Mouse (Mus musculus): ENCODE measurements around the gene Anpep. TPM values are rescaled to one million over a fixed set of nuclear protein-coding genes. Genes with fewer than 3 reads are reported as not detected.
A peak's percentile ranks its signal among the peaks of the same experiment; 100 is the strongest.

Anpep gene
- polyA plus RNA-seq, 1 experiment from 2014 or later = 4.1 TPM

DNA sequence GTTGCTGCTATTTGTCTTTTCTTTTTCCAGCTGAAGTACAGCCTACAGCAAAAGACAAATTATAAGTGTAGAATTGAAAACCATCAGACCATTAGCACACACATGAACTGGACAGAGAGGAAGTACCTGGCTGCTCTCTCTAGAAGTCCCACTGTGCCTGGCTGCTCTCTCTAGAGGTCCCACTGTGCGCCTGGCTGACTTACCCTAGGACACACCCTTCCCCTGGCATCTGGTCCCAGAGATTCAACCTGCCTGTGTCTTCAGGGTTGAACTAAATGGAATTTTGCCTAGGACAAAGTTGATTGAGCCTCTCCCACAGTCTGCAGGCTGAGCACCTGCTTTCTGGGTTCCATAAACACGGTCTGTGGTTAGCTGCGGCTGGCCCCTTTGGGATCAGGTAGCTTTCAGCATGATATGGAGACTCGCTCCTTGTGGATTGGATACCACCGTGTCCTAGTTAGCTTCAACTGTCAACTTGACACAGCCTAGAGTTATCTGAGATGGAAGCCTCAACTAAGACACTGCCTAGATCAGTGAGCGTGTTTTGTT, 11.0 kb upstream of the Anpep start:
- no peaks in the 10 kb centered on the region for H3K9me3 ChIP-seq (ENCODE audit: control insufficient read depth, low read length)
- ATAC-seq (ENCODE audit: low FRiP score, low TSS enrichment) (no peak), DNase-seq (no peak)
- no peak overlapping the region for H3K27ac ChIP-seq (replicated peaks; ENCODE audit: low read depth, low read length)
- H3K4me2 ChIP-seq (ENCODE audit: low read length) = no peak overlapping the region
- H3K4me3 ChIP-seq (replicated peaks; ENCODE audit: low read depth, low read length) = no peak overlapping the region
- peaks cover 5% of the 10 kb centered on the region; the same call in 1 of the 2 replicates for H3K36me3 ChIP-seq (ENCODE audit: control insufficient read depth, insufficient read depth, low read length)
- no peaks in the 10 kb centered on the region for H3K27me3 ChIP-seq (ENCODE audit: control insufficient read depth, insufficient read depth, low read length)
- no peak overlapping the region for H3K9ac ChIP-seq (replicated peaks; ENCODE audit: low read length)
- no peaks in the 10 kb centered on the region for H3K4me1 ChIP-seq (ENCODE audit: control insufficient read depth, insufficient read depth, low read length)
- whole genome bisulfite sequencing = 89% methylated on average over 6 of the region's 6 CpGs

- Histone ChIP-seq H3K9ac (replicated peaks; ENCODE audit: low read length) (no peak overlapping the region), H3K4me1 (ENCODE audit: control insufficient read depth, insufficient read depth, low read length) (no peaks in the 10 kb centered on the region), H3K9me3 (ENCODE audit: control insufficient read depth, low read length) (no peaks in the 10 kb centered on the region), H3K27me3 (ENCODE audit: control insufficient read depth, insufficient read depth, low read length) (no peaks in the 10 kb centered on the region), H3K4me3 (replicated peaks; ENCODE audit: low read depth, low read length) (no peak overlapping the region), H3K4me2 (ENCODE audit: low read length) (no peak overlapping the region), H3K36me3 (ENCODE audit: control insufficient read depth, insufficient read depth, low read length) (no peaks in the 10 kb centered on the region), H3K27ac (replicated peaks; ENCODE audit: low read depth, low read length) (no peak overlapping the region)
- ATAC-seq (ENCODE audit: low FRiP score, low TSS enrichment) = no peak
- no peak for DNase-seq
- 55% methylated on average over 6 of the region's 6 CpGs for WGBS
Measured at GRCm38 (mm10) chr7:79869072-79869719, 8.3 kb upstream of the Anpep start.

- ATAC-seq (ENCODE audit: low FRiP score, low TSS enrichment) (no peak), DNase-seq (no peak)
- no peaks in the 10 kb centered on the region for H3K27me3 ChIP-seq (ENCODE audit: control insufficient read depth, insufficient read depth, low read length)
- no peak overlapping the region for H3K9ac ChIP-seq (replicated peaks; ENCODE audit: low read length)
- no peaks in the 10 kb centered on the region for H3K9me3 ChIP-seq (ENCODE audit: control insufficient read depth, low read length)
- H3K36me3 ChIP-seq (ENCODE audit: control insufficient read depth, insufficient read depth, low read length) = no peaks in the 10 kb centered on the region
- no peaks in the 10 kb centered on the region for H3K4me1 ChIP-seq (ENCODE audit: control insufficient read depth, insufficient read depth, low read length)
- H3K27ac ChIP-seq (replicated peaks; ENCODE audit: low read depth, low read length) = no peak overlapping the region
- 84% methylated on average over 7 of the region's 7 CpGs for WGBS
- no peak overlapping the region for H3K4me3 ChIP-seq (replicated peaks; ENCODE audit: low read depth, low read length)
- H3K4me2 ChIP-seq (ENCODE audit: low read length) = no peak overlapping the region
Measured at GRCm38 (mm10) chr7:79868475-79868874, 7.6 kb upstream of the Anpep start.

- H3K4me1 ChIP-seq (ENCODE audit: control insufficient read depth, insufficient read depth, low read length) = no peaks in the 10 kb centered on the region
- ATAC-seq (ENCODE audit: low FRiP score, low TSS enrichment) (no peak), DNase-seq (no peak)
- 76% methylated on average over 13 of the region's 13 CpGs for WGBS
- no peak overlapping the region for H3K9ac ChIP-seq (replicated peaks; ENCODE audit: low read length)
- no peaks in the 10 kb centered on the region for H3K9me3 ChIP-seq (ENCODE audit: control insufficient read depth, low read length)
- H3K27me3 ChIP-seq (ENCODE audit: control insufficient read depth, insufficient read depth, low read length) = no peaks in the 10 kb centered on the region
- H3K36me3 ChIP-seq (ENCODE audit: control insufficient read depth, insufficient read depth, low read length) = no peaks in the 10 kb centered on the region
- no peak overlapping the region for H3K27ac ChIP-seq (replicated peaks; ENCODE audit: low read depth, low read length)
- no peak overlapping the region for H3K4me3 ChIP-seq (replicated peaks; ENCODE audit: low read depth, low read length)
- H3K4me2 ChIP-seq (ENCODE audit: low read length) = no peak overlapping the region
Measured at GRCm38 (mm10) chr7:79867861-79868260, 7.0 kb upstream of the Anpep start.

DNA sequence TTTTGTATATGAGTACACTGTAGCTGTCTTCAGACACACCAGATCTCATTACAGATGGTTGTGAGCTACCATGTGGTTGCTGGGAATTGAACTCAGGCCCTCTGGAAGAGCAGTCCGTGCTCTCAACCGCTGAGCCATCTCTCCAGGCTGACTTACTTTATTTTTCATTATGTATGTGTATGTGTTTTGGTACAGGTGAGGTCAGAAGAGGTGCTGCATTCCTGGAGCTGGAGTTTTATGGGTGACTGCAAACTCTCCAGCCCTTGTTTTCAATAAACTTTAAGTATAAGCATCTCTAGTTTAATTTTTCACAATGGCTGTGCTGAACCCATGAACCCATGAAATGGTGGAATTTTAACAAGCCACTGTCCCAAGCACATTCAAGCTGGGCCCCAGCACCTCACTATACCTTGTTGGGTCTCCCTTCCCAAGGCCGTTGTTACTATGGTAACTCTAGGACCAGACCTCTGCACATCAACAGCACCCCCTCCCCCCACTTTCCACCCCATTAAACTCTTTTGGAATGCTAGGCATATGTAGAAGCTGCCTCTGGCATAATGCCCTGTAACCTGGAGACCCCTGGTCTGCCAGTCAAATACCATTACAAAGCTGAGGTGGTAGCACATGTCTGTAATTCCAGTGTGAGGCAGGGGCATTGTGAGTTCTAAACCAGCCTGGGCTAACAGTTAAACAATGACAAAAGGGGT, 5.6 kb upstream of the Anpep start:
- Histone ChIP-seq H3K27me3 (ENCODE audit: control insufficient read depth, insufficient read depth, low read length) (no peaks in the 10 kb centered on the region), H3K9ac (replicated peaks; ENCODE audit: low read length) (no peak overlapping the region), H3K36me3 (ENCODE audit: control insufficient read depth, insufficient read depth, low read length) (no peaks in the 10 kb centered on the region), H3K4me1 (ENCODE audit: control insufficient read depth, insufficient read depth, low read length) (no peaks in the 10 kb centered on the region), H3K4me3 (replicated peaks; ENCODE audit: low read depth, low read length) (no peak overlapping the region), H3K9me3 (ENCODE audit: control insufficient read depth, low read length) (no peaks in the 10 kb centered on the region), H3K4me2 (ENCODE audit: low read length) (no peak overlapping the region), H3K27ac (replicated peaks; ENCODE audit: low read depth, low read length) (no peak overlapping the region)
- ATAC-seq (ENCODE audit: low FRiP score, low TSS enrichment) (no peak), DNase-seq (peak; percentile 18)
- 83% methylated on average over 3 of the region's 3 CpGs for WGBS

GRCm38 (mm10) chr7:79861794-79862193, 935 bp upstream of the Anpep start:
- Histone ChIP-seq H3K4me2 (ENCODE audit: low read length) (no peak overlapping the region), H3K4me1 (ENCODE audit: control insufficient read depth, insufficient read depth, low read length) (no peaks in the 10 kb centered on the region), H3K9me3 (ENCODE audit: control insufficient read depth, low read length) (no peaks in the 10 kb centered on the region), H3K4me3 (replicated peaks; ENCODE audit: low read depth, low read length) (no peak overlapping the region), H3K27ac (replicated peaks; ENCODE audit: low read depth, low read length) (no peak overlapping the region), H3K36me3 (ENCODE audit: control insufficient read depth, insufficient read depth, low read length) (no peaks in the 10 kb centered on the region), H3K27me3 (ENCODE audit: control insufficient read depth, insufficient read depth, low read length) (no peaks in the 10 kb centered on the region), H3K9ac (replicated peaks; ENCODE audit: low read length) (no peak overlapping the region)
- no peak for DNase-seq
- ATAC-seq (ENCODE audit: low FRiP score, low TSS enrichment) = no peak
- 93% methylated on average over 8 of the region's 8 CpGs for WGBS

DNA sequence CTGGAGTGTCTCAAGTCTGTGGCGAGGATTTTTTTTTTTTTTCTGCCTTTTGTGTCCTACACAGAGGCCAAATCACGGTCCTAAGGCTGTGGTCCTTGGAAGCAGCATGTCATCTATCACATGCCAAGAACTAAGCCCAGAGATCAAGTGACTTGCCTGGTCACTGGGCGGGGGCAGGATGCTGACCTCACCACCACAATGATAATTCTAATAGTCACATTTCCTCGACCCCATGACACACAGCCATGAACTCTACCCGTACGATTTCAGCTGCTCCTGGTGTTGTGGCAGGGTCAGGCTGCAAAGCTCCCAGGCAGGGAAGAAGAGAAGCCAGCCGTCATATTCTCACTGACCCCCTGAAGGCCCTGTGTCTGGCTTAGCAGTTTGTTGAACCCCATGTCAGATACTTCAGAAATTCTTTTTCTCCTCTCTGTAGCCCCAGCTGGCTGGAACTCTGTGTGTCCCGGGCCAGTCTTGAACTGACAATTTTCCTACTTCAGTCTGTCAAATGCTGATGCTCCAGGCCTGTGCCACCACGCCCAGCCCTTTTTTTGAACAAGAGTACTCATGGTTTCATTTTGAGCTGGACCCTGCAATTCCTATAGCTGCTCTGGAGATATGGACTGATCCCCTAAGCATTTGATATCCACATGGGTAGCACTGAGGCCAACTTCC, 1.8 kb downstream of the Anpep start:
- DNase-seq (no peak), ATAC-seq (ENCODE audit: low FRiP score, low TSS enrichment) (no peak)
- Histone ChIP-seq H3K27ac (replicated peaks; ENCODE audit: low read depth, low read length) (no peak overlapping the region), H3K4me1 (ENCODE audit: control insufficient read depth, insufficient read depth, low read length) (no peaks in the 10 kb centered on the region), H3K4me2 (ENCODE audit: low read length) (no peak overlapping the region), H3K27me3 (ENCODE audit: control insufficient read depth, insufficient read depth, low read length) (no peaks in the 10 kb centered on the region), H3K4me3 (replicated peaks; ENCODE audit: low read depth, low read length) (no peak overlapping the region), H3K36me3 (ENCODE audit: control insufficient read depth, insufficient read depth, low read length) (no peaks in the 10 kb centered on the region), H3K9me3 (ENCODE audit: control insufficient read depth, low read length) (no peaks in the 10 kb centered on the region), H3K9ac (replicated peaks; ENCODE audit: low read length) (no peak overlapping the region)
- WGBS = 72% methylated on average over 9 of the region's 9 CpGs

DNA sequence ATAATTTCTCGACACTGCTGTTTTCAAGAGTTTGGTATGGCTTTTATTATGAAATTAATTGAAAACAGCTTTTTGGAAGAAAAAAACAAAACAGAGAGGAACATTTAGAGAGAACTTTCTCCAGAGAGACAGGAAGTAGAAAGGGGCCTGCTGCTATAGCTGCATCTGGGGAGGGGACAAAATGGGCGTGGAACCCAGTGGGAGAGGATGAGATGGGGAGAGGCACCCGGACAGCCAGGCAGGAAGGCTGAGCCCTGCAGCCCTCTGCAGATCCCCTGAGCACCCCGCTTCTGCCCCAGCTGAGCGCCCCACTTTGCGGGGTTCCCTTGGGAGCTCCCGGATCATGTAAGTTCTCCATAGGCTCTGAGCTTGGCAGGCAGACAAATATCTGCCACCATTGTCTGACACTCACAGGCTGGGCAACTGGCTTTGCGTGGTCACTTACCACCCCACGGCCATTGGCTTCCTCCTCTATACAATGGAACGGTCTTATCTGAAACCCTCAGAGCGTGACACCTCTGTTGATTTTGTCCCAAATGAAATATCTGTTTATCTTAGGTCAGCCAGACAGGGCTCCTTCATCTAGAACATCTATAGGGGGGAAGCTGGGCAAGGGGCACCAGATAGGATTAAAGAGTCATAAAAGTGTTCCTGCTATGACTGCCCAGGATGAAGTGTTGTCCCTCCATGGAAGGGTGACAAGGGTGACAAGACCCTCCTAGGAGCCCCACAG, 2.5 kb downstream of the Anpep start:
- Histone ChIP-seq H3K4me2 (ENCODE audit: low read length) (no peak overlapping the region), H3K4me3 (replicated peaks; ENCODE audit: low read depth, low read length) (no peak overlapping the region), H3K9me3 (ENCODE audit: control insufficient read depth, low read length) (no peaks in the 10 kb centered on the region), H3K4me1 (ENCODE audit: control insufficient read depth, insufficient read depth, low read length) (no peaks in the 10 kb centered on the region), H3K9ac (replicated peaks; ENCODE audit: low read length) (no peak overlapping the region), H3K27me3 (ENCODE audit: control insufficient read depth, insufficient read depth, low read length) (no peaks in the 10 kb centered on the region), H3K36me3 (ENCODE audit: control insufficient read depth, insufficient read depth, low read length) (no peaks in the 10 kb centered on the region), H3K27ac (replicated peaks; ENCODE audit: low read depth, low read length) (no peak overlapping the region)
- ATAC-seq (ENCODE audit: low FRiP score, low TSS enrichment) (no peak), DNase-seq (no peak)
- 68% methylated on average over 11 of the region's 11 CpGs for WGBS

Measured in midbrain, embryonic 14.5 days (tissue).